Comparison of ENCODE assay signal across 7 mouse cellular contexts in genomic region chr13:109116342-109117201, GRCm38 (mm10).
DNase-seq lines count a peak whose midpoint lies in the region; ATAC-seq and TF ChIP-seq lines count a peak whose summit lies in the region.

No protein-coding gene starts in this region.

- H3K4me1 ChIP-seq in ES-Bruce4 (ENCODE audit: control insufficient read depth, insufficient read depth, low read length), result no peaks in the 10 kb centered on the region
- peaks cover 6% of the 10 kb centered on the region; the same call in 1 of the 2 replicates for H3K4me1 ChIP-seq in embryonic facial prominence, embryonic 11.5 days (ENCODE audit: control insufficient read depth, insufficient read depth, low read length)

- WGBS in embryonic facial prominence, embryonic 11.5 days, result under 1% methylated on average over 59 of the region's 63 CpGs

- H3K27ac ChIP-seq in ES-Bruce4 (ENCODE audit: insufficient read depth, low read length), result no peak overlapping the region
- H3K27ac ChIP-seq in embryonic facial prominence, embryonic 11.5 days (replicated peaks; ENCODE audit: low read depth, low read length), result no peak overlapping the region

- H3K4me3 ChIP-seq in ES-Bruce4 (ENCODE audit: low read depth, low read length), result peak overlapping the region; percentile 48
- H3K4me3 ChIP-seq in embryonic facial prominence, embryonic 11.5 days (ENCODE audit: low read depth, low read length), result peak overlapping the region; percentile 41

- no peak for TF ChIP-seq EP300 in ES-Bruce4 (IDR thresholded peaks at IDR 0.05; ENCODE audit: insufficient read depth, low read depth, low read length)

- no peaks in the 10 kb centered on the region for H3K9me3 ChIP-seq in ES-Bruce4 (replicated peaks; ENCODE audit: control insufficient read depth, insufficient read depth, low read length, poor library complexity, severe bottlenecking)
- H3K9me3 ChIP-seq in embryonic facial prominence, embryonic 11.5 days (replicated peaks; ENCODE audit: control insufficient read depth, low read length), result no peaks in the 10 kb centered on the region

- H3K36me3 ChIP-seq in ES-Bruce4 (ENCODE audit: control insufficient read depth, insufficient read depth, low read length, poor library complexity, severe bottlenecking), result no peaks in the 10 kb centered on the region
- no peaks in the 10 kb centered on the region for H3K36me3 ChIP-seq in embryonic facial prominence, embryonic 11.5 days (replicated peaks; ENCODE audit: control insufficient read depth, insufficient read depth, low read depth, low read length)

- TF ChIP-seq POLR2A in ES-Bruce4 (IDR thresholded peaks at IDR 0.05; ENCODE audit: insufficient read depth, low read length), result no peak

- peak; percentile 15 for DNase-seq in ZHBTc4 (ENCODE audit: low read depth, low spot score)
- peak; percentile 9 for DNase-seq in embryonic facial prominence, embryonic 11.5 days (ENCODE audit: low spot score)
- peak; percentile 65 to 77 for DNase-seq in layer of hippocampus, postnatal 10 days (ENCODE audit: low spot score in 2 of 2)
- DNase-seq in right cerebral cortex, postnatal 4 days, result peak; percentile 59

- TF ChIP-seq CTCF in ES-Bruce4 (IDR thresholded peaks at IDR 0.05; ENCODE audit: low read depth, low read length), result no peak

- peak; percentile 82 for ATAC-seq in embryonic facial prominence, embryonic 11.5 days (replicated peaks; ENCODE audit: insufficient number of reproducible peaks, low FRiP score, low TSS enrichment, low read depth)
- ATAC-seq in hematopoietic stem cell, adult 5-6 weeks (replicated peaks in 1 of 2; ENCODE audit: insufficient read depth in 1 of 2, low FRiP score in 2 of 2, low TSS enrichment in 1 of 2, low read depth in 1 of 2, poor library complexity in 2 of 2, severe bottlenecking in 2 of 2), result peak; percentile 29 to 49; a peak in 2 of 4 replicates
- ATAC-seq in megakaryocyte, adult 5-6 weeks (ENCODE audit: poor library complexity, severe bottlenecking), result peak; percentile 41

- no peaks in the 10 kb centered on the region for H3K27me3 ChIP-seq in ES-Bruce4 (ENCODE audit: control insufficient read depth, insufficient read depth, low read length, poor library complexity, severe bottlenecking)
- H3K27me3 ChIP-seq in embryonic facial prominence, embryonic 11.5 days (ENCODE audit: control insufficient read depth, insufficient read depth, low read length), result peaks cover 7% of the 10 kb centered on the region; the same call in 1 of the 2 replicates

- H3K9ac ChIP-seq in ES-Bruce4 (ENCODE audit: low read depth, poor library complexity, severe bottlenecking), result peak overlapping the region; percentile 30; the same call in 1 of the 2 replicates
- peak overlapping the region; percentile 22; the same call in 1 of the 2 replicates for H3K9ac ChIP-seq in embryonic facial prominence, embryonic 11.5 days (replicated peaks; ENCODE audit: low read length)

- peak overlapping the region; percentile 95 for H3K4me2 ChIP-seq in embryonic facial prominence, embryonic 11.5 days (ENCODE audit: low read depth, low read length)

Comparison
In these comparisons a context has a peak if more than half of its experiments do, and no peak if none do; other contexts are left out.
1. DNase-seq: peak in every context shown above with its lines; median percentile 71 in layer of hippocampus, postnatal 10 days; 59 in right cerebral cortex, postnatal 4 days; 15 in ZHBTc4; 9 in embryonic facial prominence, embryonic 11.5 days.